Mouse (Mus musculus) heart, embryonic 13.5 days (tissue): Measurements from ENCODE around the gene Plxna1. TPM values are rescaled to one million over a fixed set of nuclear protein-coding genes. Genes with fewer than 3 reads are reported as not detected.
A peak's percentile ranks its signal among the peaks of the same experiment; 100 is the strongest.

Source experiments
- ATAC-seq: fragments of 200-750 bp; cut with Nextera tagmentation; 2 replicates; pipeline ENCODE4 v1.8.0; 2017; ENCODE audit warnings: moderate TSS enrichment; ENCODE audit not compliant: insufficient number of reproducible peaks, low FRiP score, low TSS enrichment; ENCODE audit errors: extremely low read depth
- H3K27ac ChIP-seq: fragments of 300-500 bp; sonication (generic); replicated peaks from 2 replicates; pipeline ENCODE4 v1.5.1; 2015; ENCODE audit warnings: moderate library complexity, mild to moderate bottlenecking, inconsistent platforms
- H3K27me3 ChIP-seq: fragments of 300-500 bp; sonication (generic); replicated peaks from 2 replicates; pipeline ENCODE4 v1.6.1; 2015; ENCODE audit warnings: mild to moderate bottlenecking, inconsistent platforms
- H3K36me3 ChIP-seq: fragments of 300-500 bp; sonication (generic); 2 replicates; pipeline ENCODE4 v1.6.1; 2015; ENCODE audit warnings: mild to moderate bottlenecking, inconsistent platforms
- H3K4me1 ChIP-seq: fragments of 300-500 bp; sonication (generic); 2 replicates; pipeline ENCODE4 v1.6.1; 2015; ENCODE audit warnings: inconsistent platforms
- H3K4me2 ChIP-seq: fragments of 300-500 bp; sonication (generic); 2 replicates; pipeline ENCODE4 v1.6.1; 2015; ENCODE audit warnings: inconsistent platforms, mild to moderate bottlenecking, moderate library complexity
- H3K4me3 ChIP-seq: fragments of 300-500 bp; sonication (generic); 2 replicates; pipeline ENCODE4 v1.5.1; 2015; ENCODE audit warnings: moderate library complexity, mild to moderate bottlenecking, inconsistent platforms
- H3K9ac ChIP-seq: fragments of 300-500 bp; sonication (generic); 2 replicates; pipeline ENCODE4 v1.6.1; 2015; ENCODE audit warnings: inconsistent platforms, mild to moderate bottlenecking, moderate library complexity
- H3K9me3 ChIP-seq: fragments of 300-500 bp; sonication (generic); 2 replicates; pipeline ENCODE4 v1.6.1; 2016; ENCODE audit warnings: inconsistent platforms
- WGBS: fragments of 180-500 bp; shearing (Covaris S2); methylation state at CpG from one replicate; pipeline ENCODE4 v1.1.7; 2015; ENCODE audit warnings: mixed read lengths; 5-methylcytosine and 5-hydroxymethylcytosine counted together
- polyA plus RNA-seq: library from polyadenylated mRNA; unstranded; fragments of >200 nt; fragmentation: Nextera tagmentation; extraction: Ambion mirVana; gene quantifications from 2 replicates; pipeline ENCODE4 v1.2.1, GENCODE M21; 2015

Plxna1 gene
- polyA plus RNA-seq, 1 experiment from 2014 or later = 9.1 TPM

GRCm38 (mm10) chr6:89360709-89361417, 1.6 kb downstream of the Plxna1 start:
- H3K9me3 ChIP-seq = no peaks in the 10 kb centered on the region
- H3K27me3 ChIP-seq = peaks cover 18% of the 10 kb centered on the region
- no peak for ATAC-seq
- H3K36me3 ChIP-seq = peaks cover 16% of the 10 kb centered on the region
- peak overlapping the region; percentile 98 for H3K4me3 ChIP-seq
- H3K4me1 ChIP-seq = peaks cover 44% of the 10 kb centered on the region
- 0 out of 2 replicates have a peak overlapping the region, but pooled peaks have one; percentile 76 for H3K27ac ChIP-seq
- WGBS = 54% methylated on average over 8 of the region's 8 CpGs
- peak overlapping the region; percentile 98 for H3K9ac ChIP-seq
- peak overlapping the region; percentile 96 for H3K4me2 ChIP-seq

GRCm38 (mm10) chr6:89359771-89360708, 2.4 kb downstream of the Plxna1 start:
- ATAC-seq = no peak
- 0 out of 2 replicates have a peak overlapping the region, but pooled peaks have one; percentile 0 for H3K27ac ChIP-seq
- peaks cover 21% of the 10 kb centered on the region for H3K36me3 ChIP-seq
- H3K4me1 ChIP-seq = peaks cover 47% of the 10 kb centered on the region
- peak overlapping the region; percentile 98 for H3K9ac ChIP-seq
- no peaks in the 10 kb centered on the region for H3K9me3 ChIP-seq
- peaks cover 18% of the 10 kb centered on the region for H3K27me3 ChIP-seq
- H3K4me2 ChIP-seq = peak overlapping the region; percentile 96
- H3K4me3 ChIP-seq = peak overlapping the region; percentile 98
- WGBS = 64% methylated on average over 20 of the region's 20 CpGs

GRCm38 (mm10) chr6:89359192-89359591, 3.2 kb downstream of the Plxna1 start:
- peaks cover 29% of the 10 kb centered on the region for H3K36me3 ChIP-seq
- no peak overlapping the region for H3K4me3 ChIP-seq
- peaks cover 55% of the 10 kb centered on the region for H3K4me1 ChIP-seq
- H3K4me2 ChIP-seq = peak overlapping the region; percentile 96; the same call in 1 of the 2 replicates
- no peak overlapping the region for H3K27ac ChIP-seq
- H3K9me3 ChIP-seq = no peaks in the 10 kb centered on the region
- no peak for ATAC-seq
- H3K9ac ChIP-seq = peak overlapping the region; percentile 98; the same call in 1 of the 2 replicates
- 87% methylated on average over 3 of the region's 3 CpGs for WGBS
- H3K27me3 ChIP-seq = peaks cover 11% of the 10 kb centered on the region

- H3K4me1 ChIP-seq = peaks cover 74% of the 10 kb centered on the region
- 62% methylated on average over 7 of the region's 7 CpGs for WGBS
- no peak for ATAC-seq
Measured at GRCm38 (mm10) chr6:89355661-89356060, 6.8 kb downstream of the Plxna1 start.

GRCm38 (mm10) chr6:89354726-89355125, 7.7 kb downstream of the Plxna1 start:
- no peak for ATAC-seq
- Histone ChIP-seq H3K9ac (peak overlapping the region; percentile 56; the same call in 1 of the 2 replicates), H3K27ac (no peak overlapping the region), H3K36me3 (peaks cover 50% of the 10 kb centered on the region), H3K9me3 (no peaks in the 10 kb centered on the region), H3K4me1 (peaks cover 74% of the 10 kb centered on the region), H3K4me2 (no peak overlapping the region), H3K4me3 (no peak overlapping the region), H3K27me3 (no peaks in the 10 kb centered on the region)
- 84% methylated on average over 12 of the region's 12 CpGs for WGBS

More at GRCm38 (mm10) chr6:89355661-89356060, 6.8 kb downstream of the Plxna1 start:
- no peak overlapping the region for H3K4me2 ChIP-seq
- H3K9me3 ChIP-seq = no peaks in the 10 kb centered on the region
- H3K36me3 ChIP-seq = peaks cover 46% of the 10 kb centered on the region
- H3K27me3 ChIP-seq = no peaks in the 10 kb centered on the region
- no peak overlapping the region for H3K4me3 ChIP-seq
- H3K9ac ChIP-seq = 0 out of 2 replicates have a peak overlapping the region, but pooled peaks have one; percentile 16
- H3K27ac ChIP-seq = no peak overlapping the region

GRCm38 (mm10) chr6:89354076-89354475, 8.3 kb downstream of the Plxna1 start:
- Histone ChIP-seq H3K27me3 (no peaks in the 10 kb centered on the region), H3K4me3 (no peak overlapping the region), H3K4me1 (peaks cover 74% of the 10 kb centered on the region), H3K9me3 (no peaks in the 10 kb centered on the region), H3K9ac (peak overlapping the region; percentile 56), H3K27ac (0 out of 2 replicates have a peak overlapping the region, but pooled peaks have one; percentile 12), H3K36me3 (peaks cover 53% of the 10 kb centered on the region), H3K4me2 (no peak overlapping the region)
- ATAC-seq = no peak
- WGBS = 66% methylated on average over 5 of the region's 5 CpGs

GRCm38 (mm10) chr6:89353101-89353500, 9.3 kb downstream of the Plxna1 start:
- Histone ChIP-seq H3K4me1 (peaks cover 75% of the 10 kb centered on the region), H3K36me3 (peaks cover 53% of the 10 kb centered on the region), H3K4me3 (no peak overlapping the region), H3K4me2 (no peak overlapping the region), H3K9me3 (no peaks in the 10 kb centered on the region), H3K9ac (peak overlapping the region; percentile 56), H3K27ac (peak overlapping the region; percentile 88; the same call in 1 of the 2 replicates), H3K27me3 (no peaks in the 10 kb centered on the region)
- WGBS = 65% methylated on average over 8 of the region's 8 CpGs
- no peak for ATAC-seq

- WGBS = 22% methylated on average over 5 of the region's 5 CpGs
- no peaks in the 10 kb centered on the region for H3K9me3 ChIP-seq
- peaks cover 59% of the 10 kb centered on the region for H3K36me3 ChIP-seq
- H3K4me3 ChIP-seq = no peak overlapping the region
- H3K27me3 ChIP-seq = no peaks in the 10 kb centered on the region
- peak overlapping the region; percentile 56 for H3K9ac ChIP-seq
- H3K4me1 ChIP-seq = peaks cover 75% of the 10 kb centered on the region
- H3K27ac ChIP-seq = peak overlapping the region; percentile 88
- ATAC-seq = peak; percentile 32; the same call in 1 of the 2 replicates
- 0 out of 2 replicates have a peak overlapping the region, but pooled peaks have one; percentile 4 for H3K4me2 ChIP-seq
Measured at GRCm38 (mm10) chr6:89351441-89352137, 10.8 kb downstream of the Plxna1 start.

GRCm38 (mm10) chr6:89350520-89350919, 11.9 kb downstream of the Plxna1 start:
- peak overlapping the region; percentile 88 for H3K27ac ChIP-seq
- peak overlapping the region; percentile 56 for H3K9ac ChIP-seq
- no peaks in the 10 kb centered on the region for H3K27me3 ChIP-seq
- H3K4me1 ChIP-seq = peaks cover 76% of the 10 kb centered on the region
- H3K4me3 ChIP-seq = no peak overlapping the region
- no peak for ATAC-seq
- H3K4me2 ChIP-seq = no peak overlapping the region
- no peaks in the 10 kb centered on the region for H3K9me3 ChIP-seq
- 82% methylated on average over 2 of the region's 2 CpGs for WGBS
- peaks cover 50% of the 10 kb centered on the region for H3K36me3 ChIP-seq

GRCm38 (mm10) chr6:89350037-89350515, 12.3 kb downstream of the Plxna1 start:
- H3K27me3 ChIP-seq = no peaks in the 10 kb centered on the region
- peaks cover 80% of the 10 kb centered on the region for H3K4me1 ChIP-seq
- peaks cover 49% of the 10 kb centered on the region for H3K36me3 ChIP-seq
- H3K4me2 ChIP-seq = no peak overlapping the region
- H3K9ac ChIP-seq = peak overlapping the region; percentile 56
- WGBS = 30% methylated on average over 1 of the region's 1 CpGs
- peak overlapping the region; percentile 88 for H3K27ac ChIP-seq
- no peaks in the 10 kb centered on the region for H3K9me3 ChIP-seq
- no peak overlapping the region for H3K4me3 ChIP-seq
- no peak for ATAC-seq
